Mouse (Mus musculus): ENCODE results near the gene Gm21788. TPM values are rescaled to one million over a fixed set of nuclear protein-coding genes. Genes with fewer than 3 reads are reported as not detected.

Gene Gm21788
- not detected in 2 replicates for polyA plus RNA-seq (2012; rRNA removed)

GRCm38 (mm10) chrY:7404710-7405109 lies at the start of gene Gm21788:
TSS of gene Gm21788 (plus strand) at chrY:7405010.

Other genes with a start within 250 kb of the Gm21788 start
- not detected in 2 replicates for gene Gm21244, start 235.7 kb upstream of the Gm21788 start, polyA plus RNA-seq (2012; rRNA removed)
- gene Gm28998, start 151.2 kb upstream of the Gm21788 start, polyA plus RNA-seq (2012; rRNA removed) = not detected in 2 replicates
- gene Gm20826, start 233.5 kb downstream of the Gm21788 start, polyA plus RNA-seq (2012; rRNA removed) = not detected in 2 replicates

All from central nervous system, embryonic 18 days (tissue).